Mouse (Mus musculus) liver, adult 2 months (tissue): Measurements from ENCODE around the gene Mug1. TPM values are rescaled to one million over a fixed set of nuclear protein-coding genes. Genes with fewer than 3 reads are reported as not detected.
A peak's percentile ranks its signal among the peaks of the same experiment; 100 is the strongest.
"Not testable (repeated sequence)": the region's sequence is repeated elsewhere in the genome, so short reads cannot be mapped to it uniquely, and the experiment has no call there.

Source experiments
- DNase-seq: peaks from one replicate; pipeline ENCODE4 v3.0.0-alpha.2; 2011; ENCODE audit warnings: low read depth, low spot score; ENCODE audit errors: extremely low read depth
- H3K27ac ChIP-seq: fragments of 200-500 bp; replicated peaks from 2 replicates; pipeline ENCODE4 v1.5.1; 2012; ENCODE audit warnings: low read depth, mild to moderate bottlenecking, control low read depth, inconsistent platforms, low read length; ENCODE audit not compliant: insufficient read depth
- H3K27me3 ChIP-seq: fragments of 200-500 bp; 2 replicates; pipeline ENCODE4 v1.6.1; 2012; ENCODE audit warnings: mild to moderate bottlenecking, moderate library complexity, low read length, inconsistent platforms; ENCODE audit not compliant: control insufficient read depth, insufficient read depth
- H3K36me3 ChIP-seq: fragments of 200-500 bp; 2 replicates; pipeline ENCODE4 v1.6.1; 2012; ENCODE audit warnings: low read length, inconsistent platforms; ENCODE audit not compliant: control insufficient read depth, insufficient read depth
- H3K4me1 ChIP-seq: fragments of 200-500 bp; 2 replicates; pipeline ENCODE4 v1.6.1; 2011; ENCODE audit warnings: low read length; ENCODE audit not compliant: control insufficient read depth, insufficient read depth
- H3K4me3 ChIP-seq: fragments of 200-500 bp; 2 replicates; pipeline ENCODE4 v1.5.1; 2011; ENCODE audit warnings: low read depth, mild to moderate bottlenecking, control low read depth, low read length, moderate library complexity; ENCODE audit not compliant: insufficient read depth
- H3K79me2 ChIP-seq: fragments of 200-500 bp; 2 replicates; pipeline ENCODE4 v1.6.1; 2012; ENCODE audit warnings: inconsistent platforms, mild to moderate bottlenecking, low read length, moderate library complexity; ENCODE audit not compliant: control insufficient read depth, insufficient read depth
- H3K9ac ChIP-seq: fragments of 200-500 bp; 2 replicates; pipeline ENCODE4 v1.6.1; 2012; ENCODE audit warnings: low read depth, mild to moderate bottlenecking, control low read depth, inconsistent platforms, low read length
- CTCF ChIP-seq: fragments of 200-500 bp; IDR thresholded peaks from 2 replicates; pipeline ENCODE4 v1.5.1; 2011; ENCODE audit warnings: low read depth, low read length, control low read depth
- POLR2A ChIP-seq: fragments of 200-500 bp; IDR thresholded peaks from 2 replicates; pipeline ENCODE4 v1.6.1; 2011; ENCODE audit warnings: low read length, control low read depth; ENCODE audit not compliant: insufficient read depth; ENCODE audit errors: extremely low read depth
- WGBS: fragments of 180-500 bp; shearing (Covaris S2); methylation state at CpG from one replicate; pipeline ENCODE4 v1.1.7; 2018; 5-methylcytosine and 5-hydroxymethylcytosine counted together
- polyA plus RNA-seq: library from polyadenylated mRNA; depleted of rRNA; stranded (reverse); fragments of >200 nt; gene quantifications from 2 replicates; pipeline ENCODE4 v1.2.3, GENCODE M21; 2012; rRNA removed
- total RNA-seq: library from RNA; depleted of rRNA; stranded (reverse); fragments of >200 nt; gene quantifications from 2 replicates; pipeline ENCODE4 v1.2.3, GENCODE M21; 2014; rRNA removed

The Mug1 gene
- total RNA-seq = 1,666 and 1,720 TPM in 2 replicates
- 549 and 589 TPM in 2 replicates for polyA plus RNA-seq

GRCm38 (mm10) chr6:121838271-121838670, at the start of gene Mug1:
Mug1 (plus strand) TSS chr6:121838541.
- DNase-seq = peak; percentile 95
- Histone ChIP-seq H3K4me3 (peak within 1 kb of the TSS; percentile 64), H3K27ac (peak within 1 kb of the TSS; percentile 72), H3K9ac (peak within 1 kb of the TSS; percentile 59), H3K36me3 (peaks cover 31% of the 10 kb centered on the region)
- not testable (repeated sequence) for H3K79me2 ChIP-seq, H3K27me3 ChIP-seq, H3K4me1 ChIP-seq
- WGBS = 18% methylated on average over 4 of the region's 4 CpGs

- Histone ChIP-seq H3K27ac (no peak overlapping the region), H3K79me2 (no peaks in the 10 kb centered on the region), H3K4me3 (peak overlapping the region; percentile 40; the same call in 1 of the 2 replicates), H3K9ac (no peak overlapping the region), H3K36me3 (no peaks in the 10 kb centered on the region), H3K27me3 (no peaks in the 10 kb centered on the region), H3K4me1 (peaks cover 4% of the 10 kb centered on the region; the same call in 1 of the 2 replicates)
- WGBS = 18% methylated on average over 4 of the region's 4 CpGs
- TF ChIP-seq CTCF = no peak
- no peak for TF ChIP-seq POLR2A
- peak; percentile 98 for DNase-seq
Observed at GRCm38 (mm10) chr6:121828034-121828433, 10.3 kb upstream of the Mug1 start.

DNA sequence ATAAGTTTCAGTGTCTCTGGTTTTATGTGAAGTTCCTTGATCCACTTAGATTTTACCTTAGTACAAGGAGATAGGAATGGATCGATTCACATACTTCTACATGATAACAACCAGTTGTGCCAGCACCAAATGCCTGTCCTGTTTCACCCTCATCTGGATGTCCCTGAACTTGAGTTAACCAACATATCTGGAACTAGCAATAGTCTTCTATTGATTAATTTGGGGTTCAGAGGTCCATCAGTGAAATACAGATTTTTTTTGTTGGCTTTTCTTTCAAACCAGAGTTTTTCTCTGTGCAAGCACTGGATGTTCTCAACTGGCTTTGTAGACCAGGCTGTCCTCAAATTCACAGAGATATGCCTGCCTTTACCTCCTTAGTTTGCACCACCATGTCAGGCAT, 2.0 kb upstream of the Mug1 start:
- no peaks in the 10 kb centered on the region for H3K79me2 ChIP-seq
- 38% methylated on average over 1 of the region's 1 CpGs for WGBS
- H3K27me3 ChIP-seq = no peaks in the 10 kb centered on the region
- peaks cover 15% of the 10 kb centered on the region for H3K36me3 ChIP-seq
- peak; percentile 98 for DNase-seq
- TF ChIP-seq CTCF (no peak), POLR2A (no peak)
- H3K4me1 ChIP-seq = peaks cover 6% of the 10 kb centered on the region; the same call in 1 of the 2 replicates
- H3K4me3 ChIP-seq = no peak overlapping the region
- H3K9ac ChIP-seq = no peak overlapping the region
- H3K27ac ChIP-seq = no peak overlapping the region; the same call in 1 of the 2 replicates

GRCm38 (mm10) chr6:121848378-121848777, 10.0 kb downstream of the Mug1 start:
- H3K79me2 ChIP-seq = no peaks in the 10 kb centered on the region
- no peaks in the 10 kb centered on the region for H3K27me3 ChIP-seq
- H3K27ac ChIP-seq = no peak overlapping the region
- DNase-seq = no peak
- H3K4me3 ChIP-seq = no peak overlapping the region
- WGBS = 46% methylated on average over 1 of the region's 1 CpGs
- H3K9ac ChIP-seq = no peak overlapping the region
- peaks cover 12% of the 10 kb centered on the region for H3K4me1 ChIP-seq
- no peak for TF ChIP-seq CTCF
- TF ChIP-seq POLR2A = no peak
- peaks cover 81% of the 10 kb centered on the region for H3K36me3 ChIP-seq

Other genes with a start within 250 kb of the Mug1 start
- 0.07 and 0.09 TPM in 2 replicates for gene A2m, start 203.2 kb upstream of the Mug1 start, total RNA-seq
- 0.04 TPM in 1 of 2 replicates, not detected in the other for gene A2m, start 203.2 kb upstream of the Mug1 start, polyA plus RNA-seq
- gene Gm7298, start 105.6 kb upstream of the Mug1 start, total RNA-seq = not detected in 2 replicates
- gene Gm7298, start 105.6 kb upstream of the Mug1 start, polyA plus RNA-seq = 0.01 TPM in 1 of 2 replicates, not detected in the other
- gene Mug2, start 168.2 kb downstream of the Mug1 start, total RNA-seq = 269 and 434 TPM in 2 replicates
- gene Mug2, start 168.2 kb downstream of the Mug1 start, polyA plus RNA-seq = 129 and 146 TPM in 2 replicates